Mouse (Mus musculus) frontal cortex, adult (tissue): ENCODE results near the gene Podnl1.

Experiments used
- ATAC-seq: cut with Nextera tagmentation; 2 replicates; pipeline ENCODE4 v1.9.2; 2017; ENCODE audit warnings: mild to moderate bottlenecking, moderate library complexity, mixed read lengths; ENCODE audit not compliant: low TSS enrichment

Gene Podnl1

DNA sequence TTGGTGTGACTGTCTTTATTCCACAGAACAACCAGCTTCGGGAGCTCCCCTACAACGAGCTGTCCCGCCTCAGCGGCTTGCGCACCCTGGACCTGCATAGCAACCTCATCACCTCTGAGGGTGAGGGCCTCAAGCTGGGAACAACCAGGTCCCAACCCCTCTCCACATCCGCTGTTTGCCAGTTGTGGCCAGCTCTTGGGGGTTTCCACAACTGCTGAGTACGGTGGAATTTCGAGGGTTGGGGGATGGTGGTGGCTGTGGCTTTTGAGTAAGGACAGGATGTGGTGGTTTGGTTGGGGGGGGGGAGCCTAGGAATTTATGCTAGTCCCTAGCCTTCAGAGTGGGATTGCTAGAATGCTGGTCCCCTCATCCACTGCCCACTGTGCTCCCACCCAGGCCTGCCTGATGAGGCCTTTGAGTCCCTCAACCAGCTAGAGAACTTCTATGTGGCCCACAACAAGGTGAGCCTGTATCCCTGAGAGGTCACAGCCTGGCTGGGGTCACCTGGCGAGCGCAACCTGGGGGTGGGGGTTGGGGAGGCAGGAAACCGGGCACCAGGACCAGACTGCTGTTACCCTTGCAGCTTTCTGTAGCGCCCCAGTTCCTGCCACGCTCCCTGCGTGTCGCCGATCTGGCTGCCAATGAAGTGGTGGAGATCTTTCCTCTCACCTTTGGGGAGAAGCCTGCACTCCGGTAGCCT is 1.6 kb downstream of the Podnl1 start:
- ATAC-seq, result no peak

DNA sequence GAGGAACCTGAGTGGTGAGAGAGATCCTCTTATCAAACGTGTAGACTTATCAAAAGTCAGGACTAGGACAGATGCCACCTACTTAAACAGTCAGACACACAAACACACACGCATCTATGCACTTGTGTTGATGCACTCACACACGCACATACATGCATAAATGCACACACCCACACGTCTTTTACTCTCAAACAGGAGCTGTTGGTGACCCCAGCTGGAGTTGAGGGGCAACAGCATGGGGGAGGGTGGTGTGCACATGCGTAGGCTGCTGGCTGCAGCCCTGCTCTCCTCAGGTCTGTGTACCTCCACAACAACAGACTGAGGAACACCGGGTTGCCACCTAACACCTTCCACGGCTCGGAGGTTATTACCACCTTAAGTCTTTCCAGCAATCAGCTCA is 2.5 kb downstream of the Podnl1 start:
- ATAC-seq, result no peak

DNA sequence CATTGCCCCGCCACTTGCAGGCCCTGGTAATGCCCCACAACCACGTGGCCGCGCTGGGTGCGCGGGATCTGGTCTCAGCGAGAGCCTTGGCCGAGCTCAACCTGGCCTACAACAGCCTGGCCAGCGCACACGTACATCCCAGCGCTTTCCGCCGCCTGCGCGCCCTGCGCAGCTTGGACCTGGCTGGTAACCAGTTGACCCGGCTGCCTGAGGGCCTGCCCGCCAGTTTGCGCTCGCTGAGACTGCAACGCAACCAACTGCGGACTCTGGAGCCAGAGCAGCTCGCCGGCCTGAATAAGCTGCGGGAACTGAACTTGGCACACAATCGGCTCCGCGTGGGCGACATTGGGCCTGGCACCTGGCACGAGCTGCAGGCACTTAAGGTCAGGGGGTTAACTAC is 5.0 kb downstream of the Podnl1 start:
- ATAC-seq, result no peak

DNA sequence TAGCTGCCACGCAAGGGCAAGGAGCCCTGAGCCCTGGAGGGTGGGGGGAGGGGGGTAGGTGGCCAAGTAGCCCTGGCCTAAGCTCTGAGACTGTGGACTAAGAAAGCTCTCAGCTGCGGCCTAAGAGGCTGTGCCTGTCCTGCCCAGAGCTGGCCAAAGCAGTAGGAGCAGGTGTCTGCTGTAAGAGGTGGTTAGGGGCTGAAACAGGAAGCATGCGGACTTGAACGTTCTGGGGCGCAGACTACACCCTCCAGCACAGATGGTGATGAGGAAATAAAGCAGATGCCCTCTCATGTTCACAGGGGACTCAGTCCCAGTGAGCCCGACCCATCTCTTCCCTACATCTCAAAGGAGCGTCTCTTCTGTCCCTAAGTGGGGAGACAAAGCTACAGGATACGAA is 6.4 kb downstream of the Podnl1 start:
- ATAC-seq, result no peak

DNA sequence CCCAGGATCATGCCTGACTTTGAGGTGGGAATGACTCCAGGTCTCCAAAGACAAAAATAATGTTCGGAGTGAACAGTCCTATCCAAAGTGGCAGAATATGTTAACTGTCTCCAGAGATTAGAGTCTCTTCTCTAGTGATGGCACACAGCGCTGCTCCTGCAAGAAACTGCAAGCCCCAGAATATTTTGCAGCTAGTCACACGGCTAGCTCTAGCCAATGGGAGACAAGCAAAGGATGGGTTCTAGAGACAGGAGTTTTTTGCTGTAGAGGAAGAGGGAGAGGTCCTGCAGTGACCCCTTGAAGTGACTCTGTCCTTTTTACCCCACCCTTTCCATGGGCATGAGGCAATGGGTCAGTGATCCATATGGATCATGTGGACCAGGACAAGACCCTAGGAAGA is 12.1 kb downstream of the Podnl1 start:
- ATAC-seq, result no peak

DNA sequence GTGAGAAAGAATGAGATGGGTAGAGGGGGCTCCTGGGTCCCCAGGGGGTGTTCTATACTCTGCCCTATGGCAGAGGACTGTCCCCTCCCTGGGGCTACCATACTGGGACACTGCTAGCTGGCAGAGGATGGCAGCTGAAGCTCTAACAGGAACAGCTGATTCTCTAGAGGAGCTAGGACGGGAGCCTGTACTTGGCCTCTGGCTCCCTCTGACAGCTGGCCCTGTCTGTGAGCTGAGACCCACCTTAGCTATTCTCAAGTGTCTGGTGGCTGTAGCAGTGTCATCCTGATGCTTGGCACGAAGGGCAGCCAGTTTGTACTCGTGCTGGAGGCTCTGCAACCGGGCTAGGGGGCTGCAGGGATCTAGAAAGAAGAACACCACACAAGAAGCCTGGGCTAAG is 15.0 kb downstream of the Podnl1 start:
- no peak for ATAC-seq

DNA sequence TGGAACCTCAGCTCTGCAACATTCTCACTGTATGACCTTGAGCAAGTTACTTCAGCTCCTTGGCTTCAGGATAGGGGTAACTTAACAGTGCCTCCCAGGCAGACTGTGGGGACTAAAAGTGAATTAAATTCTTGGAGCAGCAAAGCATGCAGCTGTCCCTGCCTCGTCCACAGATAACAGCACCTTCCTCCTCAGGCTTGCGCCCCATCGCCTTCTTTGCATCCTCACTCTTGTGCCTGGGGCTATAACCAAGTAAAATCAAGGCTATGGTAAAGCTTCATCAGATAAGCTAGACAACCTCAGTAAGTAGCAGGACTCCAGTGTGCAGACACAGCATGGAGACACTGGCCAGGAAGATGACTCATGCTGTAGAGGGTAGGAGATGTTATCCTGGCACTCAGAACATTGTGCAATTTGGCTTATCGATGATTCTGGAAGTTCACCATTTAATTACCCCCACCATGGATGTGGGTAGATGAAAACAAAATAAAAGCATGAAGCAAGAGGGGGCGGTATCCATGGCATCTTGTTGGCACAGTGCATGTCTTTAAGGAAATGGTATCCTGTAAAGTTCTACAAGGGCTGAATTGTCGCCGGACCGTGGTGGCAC is 19.0 kb downstream of the Podnl1 start:
- no peak for ATAC-seq

DNA sequence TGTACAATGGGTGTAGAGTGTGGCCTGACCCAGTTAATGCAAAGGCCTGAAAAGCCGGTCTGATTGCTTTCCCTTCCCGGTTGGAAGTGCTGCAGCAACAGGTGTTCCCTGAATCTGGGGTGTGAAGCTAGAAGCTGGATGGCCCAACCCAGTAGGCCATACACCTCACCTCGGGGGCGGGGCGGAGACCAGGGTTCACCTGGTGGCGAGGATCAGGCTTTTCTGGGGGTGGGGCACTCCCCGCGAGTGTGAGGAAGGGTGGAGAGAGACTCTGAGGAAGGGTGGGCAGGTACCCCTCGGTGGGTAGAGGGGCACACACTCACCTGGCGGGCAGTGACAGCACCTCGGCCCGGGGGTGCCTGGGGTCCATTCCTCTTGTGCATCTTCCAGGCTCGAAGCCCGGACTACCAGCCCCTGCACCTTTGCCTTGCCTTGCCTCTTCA is 21.6 kb downstream of the Podnl1 start:
- ATAC-seq, result no peak

DNA sequence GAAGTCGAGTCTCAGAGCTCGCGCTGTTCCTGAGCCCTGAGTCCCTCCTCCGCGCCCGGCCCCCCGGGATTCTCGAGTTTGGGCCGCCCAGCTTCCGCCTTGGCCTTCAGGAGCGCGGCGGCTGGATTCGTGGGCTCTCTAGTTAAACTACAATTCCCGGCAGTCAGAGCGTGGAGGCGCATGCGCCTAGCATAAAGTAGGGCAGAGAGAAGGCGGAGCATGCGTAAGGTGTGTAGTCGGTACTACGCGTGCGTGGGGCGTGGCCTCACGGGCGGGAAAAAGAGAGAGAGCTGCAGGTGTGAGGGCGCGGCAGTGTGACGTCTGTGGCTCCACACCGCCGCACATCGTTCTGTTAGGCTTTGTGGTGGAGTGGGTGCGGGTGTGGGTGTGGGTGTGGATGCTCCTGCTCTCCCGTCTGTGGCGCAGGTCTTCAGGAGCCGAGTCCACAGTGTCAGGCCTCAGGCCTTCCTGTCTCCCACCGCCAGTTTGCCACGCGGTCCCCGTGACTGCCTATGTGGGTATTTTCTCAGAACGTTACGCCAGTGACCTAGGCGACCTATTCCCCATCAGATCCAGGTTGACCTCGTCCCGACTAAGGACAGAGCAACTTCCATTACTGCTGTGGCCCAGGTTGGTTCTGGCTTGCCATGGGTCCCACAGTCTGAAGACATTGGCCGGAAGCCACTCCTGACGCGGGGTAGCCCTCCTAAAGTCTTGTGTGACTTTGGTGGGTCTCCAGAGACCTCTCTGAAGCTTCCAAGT is 22.2 kb downstream of the Podnl1 start, which contains the start of the genes Cc2d1a and 4930432K21Rik:
Gene Cc2d1a (minus strand): TSS at position 168 of the 762 bp plus-strand sequence.
Gene 4930432K21Rik (plus strand): TSS at position 257 of the 762 bp plus-strand sequence.
- peak; percentile 98 for ATAC-seq

DNA sequence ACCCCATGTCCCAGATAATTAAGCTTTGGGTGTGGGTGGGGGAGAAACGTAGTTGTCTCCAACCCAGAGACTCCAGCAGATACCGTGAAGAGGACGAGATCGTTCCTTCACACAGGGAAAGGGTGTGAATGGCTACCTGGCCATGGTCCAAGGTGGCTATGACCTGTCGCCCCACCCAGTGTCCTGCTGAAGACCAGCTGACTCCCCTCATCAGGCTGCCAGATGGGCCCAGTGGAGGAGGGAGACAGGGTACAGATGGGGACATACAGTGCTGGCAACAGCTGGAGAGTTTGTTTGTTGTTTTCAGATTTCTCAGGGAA is 22.7 kb downstream of the Podnl1 start:
- no peak for ATAC-seq

DNA sequence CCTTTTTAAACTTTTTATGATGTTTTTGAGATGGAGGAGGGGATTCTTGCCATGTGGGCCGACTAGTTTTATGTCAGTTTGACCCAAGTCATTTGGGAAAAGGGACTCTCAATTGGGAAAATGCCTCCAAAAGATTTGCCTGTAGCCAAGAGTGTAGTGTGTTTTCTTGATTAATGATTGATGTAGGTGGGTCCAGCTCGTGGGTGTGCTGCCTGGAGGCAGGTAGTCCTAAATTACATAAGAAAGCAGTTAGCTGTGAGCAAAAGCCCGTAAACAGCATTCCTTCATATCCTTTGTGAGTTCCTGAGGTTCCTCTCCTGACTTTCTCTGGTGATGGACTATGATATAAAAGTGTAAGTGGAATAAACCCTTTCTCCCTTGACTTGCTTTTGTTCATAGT is 23.4 kb downstream of the Podnl1 start:
- no peak for ATAC-seq

DNA sequence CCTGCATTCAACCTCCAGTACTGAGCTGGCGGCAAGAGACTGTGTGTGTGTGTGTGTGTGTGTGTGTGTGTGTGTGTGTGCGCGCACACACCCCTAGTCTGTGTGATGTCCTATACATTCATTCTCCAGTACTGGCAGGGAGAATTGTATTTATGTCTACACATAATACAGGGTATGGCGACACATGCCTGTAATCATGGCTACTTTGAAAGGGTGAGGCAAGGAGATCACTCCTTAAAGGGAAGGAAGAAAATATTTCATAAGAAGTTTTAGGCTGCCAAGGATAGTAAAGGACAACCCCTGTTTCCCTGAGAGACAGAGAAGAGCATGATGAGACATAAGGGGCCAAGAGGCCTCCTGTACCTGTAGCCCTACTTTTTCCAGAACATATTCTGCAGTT is 31.8 kb downstream of the Podnl1 start:
- ATAC-seq, result no peak

DNA sequence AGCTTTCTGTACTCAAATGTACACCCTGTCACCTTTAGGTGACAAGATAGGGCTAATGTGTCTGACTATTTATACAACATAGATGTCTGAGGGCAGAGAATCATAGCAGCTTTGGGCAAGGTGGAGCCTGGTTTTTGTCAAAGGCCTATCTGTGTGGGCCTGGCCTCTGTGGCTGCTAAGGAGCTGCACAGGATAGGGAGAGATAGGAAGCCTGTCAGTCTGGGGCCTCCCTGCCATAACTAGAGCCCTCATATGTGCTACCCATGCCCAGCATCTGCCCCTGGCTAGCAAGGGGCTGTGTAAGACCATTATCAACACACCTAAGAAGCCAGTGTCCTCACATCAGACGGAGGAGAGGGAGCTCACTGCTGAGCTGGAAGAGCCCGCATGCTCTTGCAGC is 41.9 kb downstream of the Podnl1 start:
- no peak for ATAC-seq

DNA sequence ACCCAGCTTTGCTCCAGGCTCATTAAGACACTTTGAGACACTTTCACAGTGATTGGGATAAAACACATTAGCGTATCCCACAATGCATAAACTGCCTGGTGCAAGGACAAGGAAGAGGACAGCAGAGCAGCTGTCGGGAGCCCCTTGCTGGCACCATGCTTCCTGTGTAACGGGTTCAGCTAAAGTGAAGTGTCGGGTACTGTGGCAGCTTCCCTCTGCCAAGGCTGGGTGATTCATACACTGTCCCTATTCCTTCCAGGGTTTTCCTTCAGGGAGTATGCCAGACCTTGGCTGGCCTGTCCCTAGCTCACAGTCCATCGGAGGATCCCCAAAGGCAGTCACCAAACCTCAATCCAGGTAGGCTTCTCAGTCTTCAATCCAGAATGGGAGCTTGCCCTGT is 44.3 kb downstream of the Podnl1 start:
- no peak for ATAC-seq

DNA sequence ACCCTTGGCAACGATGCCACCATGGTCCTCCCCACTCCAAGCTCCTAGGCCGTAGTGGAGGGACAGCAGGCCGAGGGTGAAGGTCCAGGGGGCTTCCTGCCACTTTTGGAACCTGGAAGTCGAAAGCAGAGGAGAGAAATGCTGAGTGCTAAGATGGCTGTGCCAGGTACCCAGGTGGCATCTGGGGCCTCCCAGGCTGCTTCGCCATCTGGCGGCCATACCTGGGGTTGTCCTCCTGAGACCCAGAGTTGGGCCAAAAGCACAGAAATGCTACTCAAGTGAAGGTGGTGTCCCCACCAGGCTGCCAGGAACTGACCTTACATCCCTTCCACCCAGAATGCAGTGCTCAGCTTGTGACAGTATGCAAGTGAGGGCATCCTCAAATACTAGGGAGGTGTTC is 48.1 kb downstream of the Podnl1 start:
- ATAC-seq, result no peak

DNA sequence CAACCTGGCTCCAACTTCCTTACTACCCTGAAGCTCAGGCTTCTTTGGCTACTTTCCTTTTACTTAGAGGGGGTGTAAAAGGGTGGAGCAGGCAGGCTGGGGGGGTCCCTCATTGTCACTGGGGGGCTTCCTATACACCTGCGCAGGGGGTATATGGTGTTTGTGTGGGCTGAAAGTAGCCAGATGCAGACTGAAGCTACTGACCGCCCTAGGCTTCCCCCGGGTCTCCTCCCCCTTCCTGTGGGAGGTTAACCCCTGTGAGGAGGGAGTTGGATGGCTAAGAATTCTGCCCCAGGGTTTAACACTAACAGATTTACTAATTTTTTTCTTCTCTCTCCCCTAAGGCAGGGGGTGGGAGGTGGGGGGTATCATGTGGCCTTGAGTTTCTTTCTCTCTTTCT is 50.8 kb downstream of the Podnl1 start:
- no peak for ATAC-seq

DNA sequence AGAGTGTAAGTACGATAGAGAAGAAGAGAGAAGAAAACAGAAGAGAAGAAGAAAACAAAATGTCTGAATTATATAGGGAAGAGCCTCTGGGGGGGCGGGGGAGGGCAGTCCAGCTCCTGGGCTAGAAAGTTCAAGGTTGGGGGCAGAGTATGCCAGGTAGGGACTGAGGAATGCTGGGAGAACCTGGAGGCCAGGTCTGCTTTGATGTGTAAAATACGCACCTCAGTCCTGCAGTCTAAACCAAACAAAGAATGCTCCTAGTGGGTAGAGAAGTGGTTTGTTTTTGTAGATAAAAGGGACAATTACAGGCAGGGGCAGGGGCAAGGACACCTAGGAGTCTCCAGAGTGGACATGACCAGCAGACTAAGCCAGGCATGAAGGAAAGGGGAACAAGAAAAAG is 51.6 kb downstream of the Podnl1 start:
- ATAC-seq, result no peak

DNA sequence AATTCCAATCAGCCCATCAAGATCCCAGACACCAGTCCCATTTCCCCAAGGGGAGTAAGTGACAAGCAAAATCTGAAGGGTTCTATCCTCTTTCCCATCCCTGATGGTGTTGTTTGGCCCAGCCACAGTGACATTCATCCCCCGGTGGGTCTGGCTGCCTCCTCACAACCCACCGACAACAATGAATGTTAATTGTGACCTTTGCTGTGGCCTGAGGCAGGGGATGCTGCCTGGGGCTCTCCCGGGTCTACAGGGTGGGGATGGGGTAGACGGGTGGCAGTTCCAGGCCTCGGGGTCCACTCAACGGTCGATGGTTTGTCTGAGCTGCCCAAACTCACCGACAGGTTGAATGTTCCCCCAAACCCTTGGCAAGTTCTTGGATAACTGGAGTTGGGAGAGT is 52.8 kb downstream of the Podnl1 start:
- ATAC-seq, result no peak

DNA sequence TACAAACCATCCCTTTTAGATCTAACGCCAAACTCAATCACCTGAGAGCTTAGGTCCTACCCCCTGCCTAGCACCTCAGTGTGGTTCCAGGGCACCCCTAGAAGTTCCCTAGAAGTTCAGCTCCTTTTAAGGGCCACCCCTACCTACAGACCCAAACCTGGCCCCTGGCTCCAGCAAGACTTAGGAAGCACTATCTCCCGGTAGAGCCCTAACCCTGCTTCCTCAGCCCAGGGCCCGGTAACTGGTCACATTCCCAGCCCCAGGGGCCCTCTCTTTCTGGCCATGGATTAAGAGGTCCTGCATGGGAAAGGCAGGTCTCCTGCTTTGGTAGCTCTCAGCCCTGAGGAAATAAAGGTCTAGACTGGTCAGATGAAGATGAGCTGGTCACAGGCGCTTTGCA is 54.2 kb downstream of the Podnl1 start:
- ATAC-seq, result no peak

DNA sequence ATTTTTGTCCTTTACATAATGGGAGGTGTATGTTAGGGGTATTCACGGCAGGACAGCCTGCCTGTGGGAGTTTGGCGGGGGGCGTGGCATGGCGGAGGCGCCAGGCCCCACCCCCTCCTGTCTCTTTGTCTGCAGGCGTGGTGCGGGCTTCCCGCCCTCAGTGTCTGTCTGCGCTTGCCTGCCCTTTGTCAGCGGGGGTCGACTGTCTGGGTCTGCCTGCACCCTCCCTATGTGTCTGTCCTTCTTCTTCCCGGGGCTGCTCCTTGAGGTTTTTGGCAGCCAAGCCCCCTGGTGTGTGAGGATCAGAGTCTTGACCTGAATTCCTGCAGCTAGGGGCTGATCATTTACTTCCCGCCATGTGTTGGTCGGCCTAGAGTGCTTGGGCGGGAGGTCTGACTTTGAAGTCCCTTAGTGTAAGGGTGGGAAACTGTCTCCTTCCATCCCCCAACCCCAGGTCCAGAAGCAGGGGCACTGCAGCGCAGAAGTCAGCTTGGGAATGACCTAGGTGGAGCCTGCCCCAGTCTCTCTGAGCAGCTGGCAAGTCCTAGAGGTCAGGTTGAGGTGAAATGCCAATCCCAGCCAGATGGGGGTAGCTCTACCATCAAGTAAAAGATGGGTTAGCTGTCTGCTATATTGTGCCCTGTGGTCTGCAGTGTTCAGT is 54.9 kb downstream of the Podnl1 start:
- ATAC-seq, result no peak
